Comparison of ENCODE assay signal across 7 mouse cellular contexts in the genomic region with DNA sequence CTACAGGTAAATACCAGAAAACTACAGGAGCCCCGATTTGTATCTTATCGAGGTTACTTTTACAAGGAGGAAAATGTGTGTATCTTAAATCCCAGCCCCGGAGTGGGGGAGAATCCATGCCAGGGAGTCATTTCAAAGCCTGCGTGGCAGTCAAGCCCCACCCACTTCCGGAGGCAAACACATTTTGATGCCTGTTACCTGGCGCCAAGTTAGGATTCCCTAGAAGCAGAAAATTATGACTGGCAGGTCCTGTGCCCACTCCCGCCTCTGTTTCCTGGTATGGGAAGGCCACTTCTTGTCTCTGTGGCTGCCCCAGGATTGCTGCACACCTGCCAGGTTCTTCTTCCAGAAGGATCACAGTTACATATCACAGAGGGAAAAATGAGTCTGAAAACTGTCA. TPM values are rescaled to one million over a fixed set of nuclear protein-coding genes. Genes with fewer than 3 reads are reported as not detected.
DNase-seq lines count a peak whose midpoint lies in the region; ATAC-seq lines count a peak whose summit lies in the region.

No protein-coding gene starts in this region.

- H3K9ac ChIP-seq in liver, embryonic 13.5 days: peak overlapping the region; percentile 98
- no peak overlapping the region for H3K9ac ChIP-seq in stomach, embryonic 15.5 days

- no peaks in the 10 kb centered on the region for H3K9me3 ChIP-seq in hindbrain, embryonic 10.5 days
- H3K9me3 ChIP-seq in liver, embryonic 13.5 days (replicated peaks): no peaks in the 10 kb centered on the region
- H3K9me3 ChIP-seq in stomach, embryonic 15.5 days: no peaks in the 10 kb centered on the region

- peaks cover 11% of the 10 kb centered on the region for H3K27me3 ChIP-seq in hindbrain, embryonic 10.5 days (ENCODE audit: insufficient read depth, poor library complexity, severe bottlenecking)
- H3K27me3 ChIP-seq in liver, embryonic 13.5 days: no peaks in the 10 kb centered on the region
- peaks cover 4% of the 10 kb centered on the region; the same call in 1 of the 2 replicates for H3K27me3 ChIP-seq in stomach, embryonic 15.5 days (replicated peaks)

- peak overlapping the region; percentile 98 for H3K27ac ChIP-seq in hindbrain, embryonic 10.5 days
- peak overlapping the region; percentile 94 for H3K27ac ChIP-seq in liver, embryonic 13.5 days
- peak overlapping the region; percentile 67 for H3K27ac ChIP-seq in stomach, embryonic 15.5 days

- peak overlapping the region; percentile 99 for H3K4me2 ChIP-seq in liver, embryonic 13.5 days
- peak overlapping the region; percentile 97 for H3K4me2 ChIP-seq in stomach, embryonic 15.5 days

- WGBS in hindbrain, embryonic 10.5 days: 52% methylated on average over 7 of the region's 7 CpGs
- WGBS in liver, embryonic 13.5 days (ENCODE audit: insufficient replicate concordance): 30% methylated on average over 7 of the region's 7 CpGs
- 43% methylated on average over 7 of the region's 7 CpGs for WGBS in stomach, embryonic 15.5 days

- H3K36me3 ChIP-seq in hindbrain, embryonic 10.5 days: peaks cover 40% of the 10 kb centered on the region
- H3K36me3 ChIP-seq in liver, embryonic 13.5 days: peaks cover 22% of the 10 kb centered on the region
- H3K36me3 ChIP-seq in stomach, embryonic 15.5 days: no peaks in the 10 kb centered on the region

- peak overlapping the region; percentile 90 for H3K4me3 ChIP-seq in hindbrain, embryonic 10.5 days
- H3K4me3 ChIP-seq in liver, embryonic 13.5 days (replicated peaks): peak overlapping the region; percentile 92
- peak overlapping the region; percentile 59 for H3K4me3 ChIP-seq in stomach, embryonic 15.5 days (replicated peaks)

- ATAC-seq in liver, embryonic 13.5 days (ENCODE audit: low read depth): no peak
- ATAC-seq in stomach, embryonic 15.5 days (ENCODE audit: insufficient read depth, low FRiP score, low read depth): no peak

- DNase-seq in testis, postnatal 10 days (ENCODE audit: low spot score): peak; percentile 42
- DNase-seq in testis, postnatal 14 days (ENCODE audit: low spot score): no peak
- DNase-seq in hindbrain, embryonic 10.5 days (ENCODE audit: low spot score): no peak
- no peak for DNase-seq in liver, embryonic 13.5 days
- no peak for DNase-seq in gastrocnemius, adult 8-10 months (ENCODE audit: low spot score in 2 of 2)
- no peak for DNase-seq in layer of hippocampus, adult 9-11 months

- peaks cover 74% of the 10 kb centered on the region for H3K4me1 ChIP-seq in hindbrain, embryonic 10.5 days (replicated peaks)
- H3K4me1 ChIP-seq in liver, embryonic 13.5 days (replicated peaks): peaks cover 62% of the 10 kb centered on the region
- peaks cover 31% of the 10 kb centered on the region for H3K4me1 ChIP-seq in stomach, embryonic 15.5 days

RNA-seq across cellular contexts. Expression of gene Ccdc88c, which starts 2.3 kb away (rescaled TPM):
- 13.3 and 17.6 TPM in 2 replicates for polyA plus RNA-seq in hindbrain, embryonic 10.5 days (2016; fragmentation: Nextera tagmentation; extraction: Ambion mirVana)
- 5.4 and 5.8 TPM in 2 replicates for polyA plus RNA-seq in liver, embryonic 13.5 days (2015; fragmentation: Nextera tagmentation; extraction: Ambion mirVana)
- polyA plus RNA-seq in stomach, embryonic 15.5 days (2015; fragmentation: Nextera tagmentation; extraction: Ambion mirVana): 9.4 and 11.1 TPM in 2 replicates
- total RNA-seq in gastrocnemius, adult 8-10 months (2022): 10 to 100 TPM; 32.5 to 47.7 (median 37.3) TPM

RNA-seq across cellular contexts. Expression of gene Ppp4r3a, which starts 57.0 kb away (rescaled TPM):
- 50.3 and 50.8 TPM in 2 replicates for polyA plus RNA-seq in hindbrain, embryonic 10.5 days (2016; fragmentation: Nextera tagmentation; extraction: Ambion mirVana)
- 19.1 and 25.9 TPM in 2 replicates for polyA plus RNA-seq in liver, embryonic 13.5 days (2015; fragmentation: Nextera tagmentation; extraction: Ambion mirVana)
- 39.9 and 46.9 TPM in 2 replicates for polyA plus RNA-seq in stomach, embryonic 15.5 days (2015; fragmentation: Nextera tagmentation; extraction: Ambion mirVana)
- total RNA-seq in gastrocnemius, adult 8-10 months (2022): 10 to 100 TPM; 13.6 to 18.2 (median 15.9) TPM
